Mouse (Mus musculus): ENCODE measurements at regions not wholly inside any gene's neighbourhood (a gene's known extent, or its start where the extent isn't known, plus 50 kb on each side); places are given as distances from the start of the nearest gene placed in this dataset.

DNA sequence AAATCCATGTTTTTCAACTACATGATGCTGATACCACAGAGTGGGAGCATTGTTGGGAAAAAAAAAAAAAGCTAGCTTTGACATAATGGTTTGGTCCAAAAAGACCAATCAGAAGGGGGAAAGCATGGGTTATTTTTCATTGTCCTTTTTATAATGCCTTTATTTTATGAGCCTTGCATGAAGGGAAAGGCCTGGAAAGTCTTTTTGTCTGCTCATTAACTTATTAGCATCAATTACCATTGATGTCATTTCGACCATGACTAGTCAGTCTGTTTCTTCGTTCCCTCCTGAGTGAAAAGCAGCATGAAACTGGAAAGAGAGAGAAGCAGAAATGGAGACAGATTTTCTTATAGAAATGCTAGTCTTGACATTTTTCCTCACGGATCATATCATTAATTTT lies 532.2 kb upstream of the Gm28269 start:
- no peak for DNase-seq (ENCODE audit: low read depth, low spot score)
- Histone ChIP-seq H3K4me3 (ENCODE audit: control insufficient read depth in 1 of 2, insufficient read depth in 1 of 2, low read depth in 2 of 2, low read length in 2 of 2) (no peak overlapping the region), H3K27me3 (ENCODE audit: control insufficient read depth in 1 of 2, insufficient read depth in 2 of 2, low read length in 2 of 2) (no peaks in the 10 kb centered on the region), H3K9ac (ENCODE audit: control insufficient read depth, low read depth, low read length, poor library complexity, severe bottlenecking) (no peak overlapping the region), H3K27ac (ENCODE audit: control insufficient read depth, low read depth, low read length) (no peak overlapping the region), H3K9me3 (replicated peaks; ENCODE audit: insufficient read depth, low read length) (no peaks in the 10 kb centered on the region), H3K36me3 (ENCODE audit: control insufficient read depth in 1 of 2, insufficient read depth in 2 of 2, low read length in 2 of 2) (no peaks in the 10 kb centered on the region), H3K79me2 (ENCODE audit: control insufficient read depth, insufficient read depth, low read length, poor library complexity) (no peaks in the 10 kb centered on the region), H3K4me1 (ENCODE audit: control insufficient read depth in 1 of 2, insufficient read depth in 2 of 2, low read length in 2 of 2) (no peaks in the 10 kb centered on the region)
- no peak for TF ChIP-seq MAFK (IDR thresholded peaks at IDR 0.05; ENCODE audit: borderline replicate concordance, low read depth, low read length)
- no peak for TF ChIP-seq JUND (IDR thresholded peaks at IDR 0.05; ENCODE audit: low read depth, low read length)
- TF ChIP-seq MAX (IDR thresholded peaks at IDR 0.05; ENCODE audit: low read length) = no peak
- no peak for TF ChIP-seq POLR2A (IDR thresholded peaks at IDR 0.05; ENCODE audit: control insufficient read depth in 1 of 2, insufficient read depth in 1 of 2, low read depth in 1 of 2, low read length in 2 of 2, poor library complexity in 1 of 2)
- TF ChIP-seq CTCF (IDR thresholded peaks at IDR 0.05 in 2 of 3, conservative IDR thresholded peaks at IDR 0.05 in 1 of 3; ENCODE audit: control insufficient read depth in 1 of 3, insufficient read depth in 1 of 3, low read depth in 2 of 3, low read length in 3 of 3, poor library complexity in 1 of 3, severe bottlenecking in 1 of 3) = no peak
- TF ChIP-seq MAZ (IDR thresholded peaks at IDR 0.05; ENCODE audit: low read depth, low read length) = no peak
- no peak for TF ChIP-seq ZMIZ1 (IDR thresholded peaks at IDR 0.05; ENCODE audit: low read depth, low read length)
- TF ChIP-seq RCOR1 (IDR thresholded peaks at IDR 0.05; ENCODE audit: low read depth, low read length) = no peak
- no peak for TF ChIP-seq USF2 (IDR thresholded peaks at IDR 0.05; ENCODE audit: borderline replicate concordance in 1 of 2, insufficient read depth in 1 of 2, low read depth in 1 of 2, low read length in 2 of 2)
- no peak for TF ChIP-seq ELF1 (IDR thresholded peaks at IDR 0.05; ENCODE audit: low read depth, low read length)
- no peak for TF ChIP-seq KAT2A (conservative IDR thresholded peaks at IDR 0.05; ENCODE audit: low read depth, low read length)
- no peak for TF ChIP-seq EP300 (IDR thresholded peaks at IDR 0.05; ENCODE audit: low read depth in 1 of 2, low read length in 2 of 2)
- TF ChIP-seq MYC (IDR thresholded peaks at IDR 0.05; ENCODE audit: low read depth, low read length) = no peak
- TF ChIP-seq NELFE (IDR thresholded peaks at IDR 0.05; ENCODE audit: low read depth, low read length) = no peak

DNA sequence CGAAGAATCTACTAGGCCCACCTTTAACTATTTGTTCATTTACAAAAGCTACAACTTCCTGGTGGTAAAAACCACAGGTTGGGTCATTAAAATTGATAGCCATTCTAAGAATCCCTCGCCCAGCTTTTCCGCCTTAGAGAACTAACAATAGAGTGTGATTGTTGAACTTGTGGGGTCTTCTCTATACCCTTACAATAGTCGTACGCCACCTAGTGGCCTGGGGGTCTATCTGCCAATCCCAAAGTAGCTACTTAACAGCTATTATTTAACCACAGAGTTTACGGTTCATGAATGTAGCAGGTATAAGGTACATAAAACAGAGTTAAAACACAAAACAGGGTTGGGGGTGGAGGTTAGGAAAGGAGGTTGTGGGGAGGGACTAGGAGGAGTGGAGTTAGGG lies 504.1 kb upstream of the Gm28269 start:
- H3K9me3 ChIP-seq (replicated peaks; ENCODE audit: insufficient read depth, low read length) = no peaks in the 10 kb centered on the region
- no peaks in the 10 kb centered on the region for H3K36me3 ChIP-seq (ENCODE audit: control insufficient read depth in 1 of 2, insufficient read depth in 2 of 2, low read length in 2 of 2)
- H3K27me3 ChIP-seq (ENCODE audit: control insufficient read depth in 1 of 2, insufficient read depth in 2 of 2, low read length in 2 of 2) = no peaks in the 10 kb centered on the region
- no peak overlapping the region for H3K27ac ChIP-seq (ENCODE audit: control insufficient read depth, low read depth, low read length)
- no peaks in the 10 kb centered on the region for H3K4me1 ChIP-seq (ENCODE audit: control insufficient read depth in 1 of 2, insufficient read depth in 2 of 2, low read length in 2 of 2)
- no peak overlapping the region for H3K9ac ChIP-seq (ENCODE audit: control insufficient read depth, low read depth, low read length, poor library complexity, severe bottlenecking)
- peak; percentile 14 for DNase-seq (ENCODE audit: low read depth, low spot score)
- H3K4me3 ChIP-seq (ENCODE audit: control insufficient read depth in 1 of 2, insufficient read depth in 1 of 2, low read depth in 2 of 2, low read length in 2 of 2) = no peak overlapping the region
- H3K79me2 ChIP-seq (ENCODE audit: control insufficient read depth, insufficient read depth, low read length, poor library complexity) = no peaks in the 10 kb centered on the region
- TF ChIP-seq CTCF (IDR thresholded peaks at IDR 0.05 in 2 of 3, conservative IDR thresholded peaks at IDR 0.05 in 1 of 3; ENCODE audit: control insufficient read depth in 1 of 3, insufficient read depth in 1 of 3, low read depth in 2 of 3, low read length in 3 of 3, poor library complexity in 1 of 3, severe bottlenecking in 1 of 3) (peak in 1 of 3 experiments; percentile 29; a peak in 2 of 6 replicates), ZKSCAN1 (IDR thresholded peaks at IDR 0.05; ENCODE audit: low read depth, low read length) (no peak), POLR2AphosphoS2 (IDR thresholded peaks at IDR 0.05; ENCODE audit: low read length) (no peak)
